Mouse (Mus musculus): ENCODE results near the gene Slc38a6. TPM values are rescaled to one million over a fixed set of nuclear protein-coding genes. Genes with fewer than 3 reads are reported as not detected.
A peak's percentile ranks its signal among the peaks of the same experiment; 100 is the strongest.

Gene Slc38a6
- total RNA-seq (2021) = 10 to 100 TPM; 11.7 to 18.6 TPM
- long read RNA-seq, partial matches to known transcripts = 2 of 6 reads
- long read RNA-seq, other reads (novel, unspliced or antisense) = 4 of 6 reads

- DNase-seq (ENCODE audit: low spot score in 2 of 2) = peak; percentile 88 to 90
Measured at GRCm38 (mm10) chr12:73286287-73287092, at the start of gene Slc38a6, which contains the start of gene Trmt5. Gene Slc38a6 (plus strand): TSS chr12:73286779. Gene Trmt5 (minus strand): TSS chr12:73286710.

GRCm38 (mm10) chr12:73241960-73242359 is 44.6 kb upstream of the Slc38a6 start:
- peak; percentile 30 to 44 for DNase-seq (ENCODE audit: low spot score in 2 of 2)

GRCm38 (mm10) chr12:73245687-73246086 is 40.9 kb upstream of the Slc38a6 start:
- no peak for DNase-seq (ENCODE audit: low spot score in 2 of 2)

GRCm38 (mm10) chr12:73255006-73255405 is 31.6 kb upstream of the Slc38a6 start:
- no peak for DNase-seq (ENCODE audit: low spot score in 2 of 2)

GRCm38 (mm10) chr12:73259269-73259668 is 27.3 kb upstream of the Slc38a6 start:
- no peak for DNase-seq (ENCODE audit: low spot score in 2 of 2)

- DNase-seq (ENCODE audit: low spot score in 2 of 2) = no peak
Measured at GRCm38 (mm10) chr12:73260339-73260738, 26.2 kb upstream of the Slc38a6 start.

- no peak for DNase-seq (ENCODE audit: low spot score in 2 of 2)
Measured at GRCm38 (mm10) chr12:73265381-73265978, 21.1 kb upstream of the Slc38a6 start.

GRCm38 (mm10) chr12:73266597-73266996 is 20.0 kb upstream of the Slc38a6 start:
- no peak for DNase-seq (ENCODE audit: low spot score in 2 of 2)

GRCm38 (mm10) chr12:73268497-73268896 is 18.1 kb upstream of the Slc38a6 start:
- DNase-seq (ENCODE audit: low spot score in 2 of 2) = no peak

GRCm38 (mm10) chr12:73269531-73269930 is 17.0 kb upstream of the Slc38a6 start:
- DNase-seq (ENCODE audit: low spot score in 2 of 2) = no peak

- no peak for DNase-seq (ENCODE audit: low spot score in 2 of 2)
Measured at GRCm38 (mm10) chr12:73269933-73270332, 16.6 kb upstream of the Slc38a6 start.

GRCm38 (mm10) chr12:73274921-73275320 is 11.7 kb upstream of the Slc38a6 start:
- no peak for DNase-seq (ENCODE audit: low spot score in 2 of 2)

GRCm38 (mm10) chr12:73287609-73288008 is 1.0 kb downstream of the Slc38a6 start:
- no peak for DNase-seq (ENCODE audit: low spot score in 2 of 2)

- no peak for DNase-seq (ENCODE audit: low spot score in 2 of 2)
Measured at GRCm38 (mm10) chr12:73288626-73289025, 2.0 kb downstream of the Slc38a6 start.

- DNase-seq (ENCODE audit: low spot score in 2 of 2) = no peak
Measured at GRCm38 (mm10) chr12:73294884-73295283, 8.3 kb downstream of the Slc38a6 start.

- no peak for DNase-seq (ENCODE audit: low spot score in 2 of 2)
Measured at GRCm38 (mm10) chr12:73295505-73296140, 9.0 kb downstream of the Slc38a6 start.

GRCm38 (mm10) chr12:73298621-73299020 is 12.0 kb downstream of the Slc38a6 start:
- no peak for DNase-seq (ENCODE audit: low spot score in 2 of 2)

- no peak for DNase-seq (ENCODE audit: low spot score in 2 of 2)
Measured at GRCm38 (mm10) chr12:73300531-73300930, 14.0 kb downstream of the Slc38a6 start.

GRCm38 (mm10) chr12:73304636-73305035 is 18.1 kb downstream of the Slc38a6 start:
- no peak for DNase-seq (ENCODE audit: low spot score in 2 of 2)

- no peak for DNase-seq (ENCODE audit: low spot score in 2 of 2)
Measured at GRCm38 (mm10) chr12:73307750-73308149, 21.2 kb downstream of the Slc38a6 start.

GRCm38 (mm10) chr12:73308711-73309110 is 22.1 kb downstream of the Slc38a6 start:
- DNase-seq (ENCODE audit: low spot score in 2 of 2) = no peak
